Mouse (Mus musculus) olfactory bulb, adult 2 months (tissue): ENCODE data around the gene Gas2.

ENCODE experiments used
- CTCF ChIP-seq: fragments of 200-500 bp; IDR thresholded peaks from 2 replicates; pipeline ENCODE4 v1.5.1; 2012; ENCODE audit warnings: low read depth, mild to moderate bottlenecking, low read length, moderate library complexity; ENCODE audit not compliant: insufficient read depth
- POLR2A ChIP-seq: fragments of 200-500 bp; IDR thresholded peaks from 2 replicates; pipeline ENCODE4 v1.6.1; 2012; ENCODE audit warnings: mild to moderate bottlenecking, low read depth, low read length, moderate library complexity; ENCODE audit not compliant: insufficient read depth

GRCm38 (mm10) chr7:51876316-51876715 is 14.5 kb downstream of the Gas2 start:
- TF ChIP-seq CTCF (no peak), POLR2A (no peak)
